ENCODE assay signal across 10 mouse cellular contexts in the genomic region with DNA sequence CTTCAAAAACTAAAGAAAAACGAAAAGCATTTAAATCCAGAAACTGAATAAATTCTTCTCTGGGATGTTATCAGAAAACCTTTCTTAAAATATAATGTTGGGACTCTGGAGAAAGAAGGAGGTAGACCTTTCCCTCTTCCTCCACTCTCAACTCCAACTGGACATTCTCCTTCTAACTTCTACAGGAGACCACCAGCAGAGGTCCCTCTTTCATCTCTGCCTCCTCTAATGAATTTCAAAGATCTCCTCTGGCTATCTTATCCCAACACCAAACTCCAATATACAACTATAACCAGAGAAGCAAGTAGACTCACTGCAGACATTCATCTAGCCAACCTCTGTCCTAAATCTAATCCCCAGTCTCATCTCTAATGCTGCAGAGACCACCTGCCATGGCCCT. TPM values are rescaled to one million over a fixed set of nuclear protein-coding genes. Genes with fewer than 3 reads are reported as not detected.
"Had no signal": no experiment of that assay in that cellular context is flagged by ENCODE, and none has a peak within 500 bp of the region (broad histone marks: within the 10 kb centered on the region; RNA-seq: fewer than 3 reads in every experiment).

No protein-coding gene starts in this region.

- H3K36me3 ChIP-seq: limb, embryonic 10.5 days; midbrain, embryonic 13.5 days; neural tube, embryonic 12.5 days had no signal

- H3K4me2 ChIP-seq: midbrain, embryonic 13.5 days; neural tube, embryonic 12.5 days had no signal

- H3K9me3 ChIP-seq: limb, embryonic 10.5 days; midbrain, embryonic 13.5 days; neural tube, embryonic 12.5 days had no signal

- ATAC-seq: inflammation-experienced regulatory T-cells, adult 6 months; midbrain, embryonic 13.5 days had no signal

- H3K27ac ChIP-seq: limb, embryonic 10.5 days; midbrain, embryonic 13.5 days; neural tube, embryonic 12.5 days had no signal

- H3K4me3 ChIP-seq: limb, embryonic 10.5 days; midbrain, embryonic 13.5 days; neural tube, embryonic 12.5 days had no signal

- H3K4me1 ChIP-seq: neural tube, embryonic 12.5 days had no signal

- DNase-seq: kidney, adult 18-20 months; kidney, postnatal 14 days; layer of hippocampus, adult 9-11 months; lung, postnatal 36 days; thymus, adult 18-20 months; thymus, postnatal 14 days had no signal

- H3K9ac ChIP-seq: midbrain, embryonic 13.5 days; neural tube, embryonic 12.5 days had no signal

- H3K27me3 ChIP-seq: neural tube, embryonic 12.5 days had no signal

RNA-seq across cellular contexts. Expression of gene Gypa, which starts 2.0 kb away (rescaled TPM):
- polyA plus RNA-seq: inflammation-experienced regulatory T-cells, adult 6 months had no signal
